Mouse (Mus musculus) lung, postnatal 4 days (tissue): Measurements from ENCODE around the gene Rsph6a.
A peak's percentile ranks its signal among the peaks of the same experiment; 100 is the strongest.

Experiments
- DNase-seq, 2 experiments: peaks; one replicate each; pipeline ENCODE4 v3.0.0; 2021

Gene Rsph6a

GRCm38 (mm10) chr7:19054047-19054776 is at the start of gene Rsph6a:
Gene Rsph6a (plus strand): TSS chr7:19054690.
- DNase-seq, result peak; percentile 56 to 63

- DNase-seq, result no peak
Observed at GRCm38 (mm10) chr7:19005417-19006121, 48.9 kb upstream of the Rsph6a start.

GRCm38 (mm10) chr7:19006476-19006875 is 48.0 kb upstream of the Rsph6a start:
- peak; percentile 87 to 91 for DNase-seq

- no peak for DNase-seq
Observed at GRCm38 (mm10) chr7:19007026-19007977, 47.2 kb upstream of the Rsph6a start.

GRCm38 (mm10) chr7:19010581-19010980 is 43.9 kb upstream of the Rsph6a start:
- DNase-seq, result no peak

GRCm38 (mm10) chr7:19012025-19012621 is 42.4 kb upstream of the Rsph6a start:
- peak; percentile 61 to 76 for DNase-seq

GRCm38 (mm10) chr7:19012882-19013281 is 41.6 kb upstream of the Rsph6a start:
- no peak for DNase-seq

- DNase-seq, result no peak
Observed at GRCm38 (mm10) chr7:19014452-19014851, 40.0 kb upstream of the Rsph6a start.

GRCm38 (mm10) chr7:19016042-19016441 is 38.4 kb upstream of the Rsph6a start:
- DNase-seq, result no peak

- DNase-seq, result peak in 1 of 2 experiments; percentile 3
Observed at GRCm38 (mm10) chr7:19017909-19018308, 36.6 kb upstream of the Rsph6a start.

- no peak for DNase-seq
Observed at GRCm38 (mm10) chr7:19021048-19021447, 33.4 kb upstream of the Rsph6a start.

- DNase-seq, result no peak
Observed at GRCm38 (mm10) chr7:19022189-19022958, 32.1 kb upstream of the Rsph6a start.

- peak; percentile 59 to 69 for DNase-seq
Observed at GRCm38 (mm10) chr7:19023357-19023814, 31.1 kb upstream of the Rsph6a start, which contains the start of gene Foxa3. Gene Foxa3 (minus strand): TSS chr7:19023538.

- peak; percentile 97 to 98 for DNase-seq
Observed at GRCm38 (mm10) chr7:19024096-19024506, 30.4 kb upstream of the Rsph6a start, which contains the start of gene Sympk. Gene Sympk (plus strand): TSS chr7:19024377.

- peak in 1 of 2 experiments; percentile 49 for DNase-seq
Observed at GRCm38 (mm10) chr7:19024581-19025255, 29.8 kb upstream of the Rsph6a start.

GRCm38 (mm10) chr7:19028067-19028466 is 26.4 kb upstream of the Rsph6a start:
- no peak for DNase-seq

- DNase-seq, result peak; percentile 67 to 76
Observed at GRCm38 (mm10) chr7:19029084-19029653, 25.3 kb upstream of the Rsph6a start.

- no peak for DNase-seq
Observed at GRCm38 (mm10) chr7:19031641-19032040, 22.8 kb upstream of the Rsph6a start.

GRCm38 (mm10) chr7:19044616-19045015 is 9.9 kb upstream of the Rsph6a start:
- no peak for DNase-seq

GRCm38 (mm10) chr7:19046286-19047069 is 8.0 kb upstream of the Rsph6a start:
- DNase-seq, result no peak
